Mouse (Mus musculus): Measurements from ENCODE around the gene Tesmin.

Gene Tesmin

DNA sequence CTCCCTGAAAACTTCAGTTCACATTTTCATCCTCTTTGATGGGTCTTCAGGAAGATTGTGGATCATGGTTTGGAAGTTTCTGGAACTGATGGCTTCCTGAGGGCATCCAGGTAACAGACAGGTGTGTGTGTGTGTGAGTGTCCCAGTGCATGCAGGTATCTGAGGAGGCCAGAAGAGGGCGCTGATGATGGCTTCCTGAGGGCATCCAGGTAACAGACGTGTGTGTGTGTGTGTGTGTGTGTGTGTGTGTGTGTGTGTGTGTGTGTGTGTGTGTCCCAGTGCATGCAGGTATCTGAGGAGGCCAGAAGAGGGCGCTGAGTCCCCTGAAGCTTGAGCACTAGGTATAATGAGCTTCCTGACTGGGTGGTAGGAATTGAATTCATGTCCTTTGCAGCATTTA is 58.7 kb downstream of the Tesmin start:
- DNase-seq = no peak

- no peak for DNase-seq
Observed at GRCm38 (mm10) chr19:3449248-3449647, 60.6 kb downstream of the Tesmin start.

GRCm38 (mm10) chr19:3450714-3451113 is 62.1 kb downstream of the Tesmin start:
- DNase-seq = no peak

- DNase-seq = peak; percentile 65
Observed at GRCm38 (mm10) chr19:3451170-3451569, 62.5 kb downstream of the Tesmin start.

DNA sequence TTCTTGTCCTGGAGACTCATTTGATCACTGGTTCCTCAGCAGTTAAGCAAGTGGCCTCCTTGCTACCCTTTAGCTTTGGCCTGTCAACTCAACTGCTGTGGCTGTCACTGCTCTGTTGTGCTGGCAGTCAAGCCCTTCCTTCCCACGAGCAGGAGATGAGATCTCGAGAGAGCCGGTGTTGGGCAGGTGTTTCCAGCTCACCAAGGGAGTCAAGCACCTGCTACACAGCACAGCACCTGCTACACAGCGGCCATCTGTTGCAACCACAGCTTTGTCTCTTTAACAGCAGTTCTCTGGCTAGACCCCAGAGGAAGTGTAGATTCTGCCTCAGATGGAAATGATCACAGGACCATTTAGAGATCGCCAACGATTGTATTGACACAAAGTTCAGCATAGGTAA is 63.0 kb downstream of the Tesmin start:
- no peak for DNase-seq

Data from right cerebral cortex, postnatal 14 days (tissue).